Mouse (Mus musculus): ENCODE data around the gene Ndufb2. TPM values are rescaled to one million over a fixed set of nuclear protein-coding genes. Genes with fewer than 3 reads are reported as not detected.

The Ndufb2 gene
- 482 and 563 TPM in 2 replicates for polyA plus RNA-seq (2015; fragmentation: Nextera tagmentation; extraction: Ambion mirVana)

DNA sequence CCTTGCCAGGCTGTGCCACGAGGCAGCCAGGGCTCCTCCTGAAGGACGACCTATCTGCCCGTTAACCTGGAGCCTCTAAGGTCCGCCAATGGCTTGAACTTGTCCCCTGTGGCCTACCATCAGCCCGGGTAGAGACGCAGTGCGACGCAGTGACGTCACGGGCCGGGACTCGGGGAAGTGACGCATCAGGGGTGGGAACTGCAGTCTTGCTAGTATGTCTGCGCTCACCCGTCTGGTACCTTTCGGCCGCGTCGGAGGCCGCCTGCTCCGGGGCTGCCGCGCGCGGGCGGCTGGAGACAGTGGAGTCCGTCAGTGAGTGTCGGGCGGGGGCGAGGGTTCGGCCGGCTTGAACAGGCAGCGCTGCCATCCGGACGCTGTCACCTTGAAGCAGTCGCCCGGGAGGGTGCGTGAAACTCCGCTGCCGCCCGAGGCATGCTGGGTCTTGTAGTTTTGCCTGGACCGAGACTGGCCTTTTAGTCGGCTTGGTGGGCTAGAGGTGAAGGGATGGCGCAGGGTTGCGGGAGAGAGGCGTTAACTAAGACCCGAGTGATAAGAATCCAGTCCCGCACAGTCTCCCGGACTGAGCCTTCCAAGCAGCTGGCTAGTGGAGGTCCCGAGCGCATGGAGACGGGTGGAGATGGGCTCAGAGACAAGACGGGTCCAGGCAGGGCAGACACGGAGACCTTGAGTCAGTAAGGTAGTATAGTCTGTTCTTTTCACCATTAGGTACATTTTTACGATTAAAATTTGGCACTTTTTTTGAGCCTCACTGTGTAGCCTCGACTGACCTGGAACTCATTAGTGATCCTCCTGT is at the start of gene Ndufb2:
Ndufb2 (plus strand) TSS at position 174 of the 814 bp plus-strand sequence.
- peak within 1 kb of the TSS; percentile 97 for H3K27ac ChIP-seq (ENCODE audit: low read depth, low read length)
- peak; percentile 98 for ATAC-seq
- no peaks in the 10 kb centered on the region for H3K9me3 ChIP-seq (ENCODE audit: control insufficient read depth, low read length)
- H3K4me2 ChIP-seq (ENCODE audit: low read length), result peak within 1 kb of the TSS; percentile 84
- peaks cover 16% of the 10 kb centered on the region for H3K4me1 ChIP-seq (ENCODE audit: control insufficient read depth, insufficient read depth, low read depth, low read length)
- peak within 1 kb of the TSS; percentile 88 for H3K4me3 ChIP-seq (ENCODE audit: low read length)
- peak within 1 kb of the TSS; percentile 94 for H3K9ac ChIP-seq (ENCODE audit: low read depth, low read length)
- 0% methylated on average over 56 of the region's 56 CpGs for WGBS
- H3K27me3 ChIP-seq (replicated peaks; ENCODE audit: control insufficient read depth, insufficient read depth, low read length), result no peaks in the 10 kb centered on the region
- peaks cover 15% of the 10 kb centered on the region for H3K36me3 ChIP-seq (ENCODE audit: control insufficient read depth, insufficient read depth, low read length)

DNA sequence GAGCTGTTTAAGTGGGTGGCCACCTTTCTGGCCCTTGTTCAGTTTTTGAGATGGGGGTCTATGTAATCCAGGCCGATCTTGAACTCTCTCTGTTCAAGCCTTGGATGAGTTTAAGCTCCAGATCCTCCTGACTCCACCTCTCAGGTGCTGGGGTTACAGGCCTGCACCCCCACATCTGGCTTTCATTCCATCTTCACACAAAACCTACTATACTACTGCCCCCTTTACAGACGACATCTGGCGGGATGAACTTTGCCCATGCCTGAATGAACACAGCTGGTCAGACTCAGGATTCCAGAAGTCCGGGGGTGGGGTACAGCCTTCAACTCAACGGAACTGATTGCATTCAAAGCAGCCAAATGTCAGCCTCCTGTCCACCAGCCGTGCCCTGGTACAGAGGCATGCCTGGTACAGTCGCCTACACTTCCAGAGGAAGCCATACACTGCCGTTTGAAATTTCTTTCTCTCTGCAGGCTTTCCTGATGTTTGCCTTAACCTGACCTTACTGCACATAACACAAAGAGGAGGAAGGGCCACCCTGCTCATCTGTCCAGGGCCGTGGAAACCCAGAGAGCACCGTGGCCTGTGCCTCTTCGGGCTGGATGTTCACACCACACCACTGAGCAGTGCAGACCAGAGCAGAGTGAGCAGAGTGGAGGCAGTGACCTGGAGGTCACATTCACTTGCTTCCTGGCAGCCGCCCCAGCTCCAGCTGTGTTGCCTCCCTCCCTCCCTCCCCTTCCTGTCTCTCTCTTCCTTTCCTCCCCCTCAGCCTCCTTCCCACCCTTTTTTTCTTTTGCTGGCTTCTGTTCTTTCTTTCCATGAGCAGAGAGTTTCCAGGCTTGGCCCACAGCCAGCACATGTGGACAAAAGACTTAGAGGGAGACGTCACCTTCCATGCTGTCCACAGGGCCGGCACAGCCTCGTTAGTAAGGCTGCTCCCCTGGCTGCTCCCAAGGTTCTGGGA is 49.5 kb upstream of the Ndufb2 start:
- Histone ChIP-seq H3K4me2 (ENCODE audit: low read length) (peak overlapping the region; percentile 10; the same call in 1 of the 2 replicates), H3K27me3 (replicated peaks; ENCODE audit: control insufficient read depth, insufficient read depth, low read length) (no peaks in the 10 kb centered on the region), H3K36me3 (ENCODE audit: control insufficient read depth, insufficient read depth, low read length) (no peaks in the 10 kb centered on the region), H3K9me3 (ENCODE audit: control insufficient read depth, low read length) (no peaks in the 10 kb centered on the region), H3K4me1 (ENCODE audit: control insufficient read depth, insufficient read depth, low read depth, low read length) (peaks cover 49% of the 10 kb centered on the region), H3K4me3 (ENCODE audit: low read length) (no peak overlapping the region), H3K9ac (ENCODE audit: low read depth, low read length) (peak overlapping the region; percentile 35; the same call in 1 of the 2 replicates), H3K27ac (ENCODE audit: low read depth, low read length) (peak overlapping the region; percentile 29)
- ATAC-seq, result peak; percentile 84
- 14% methylated on average over 15 of the region's 15 CpGs for WGBS

DNA sequence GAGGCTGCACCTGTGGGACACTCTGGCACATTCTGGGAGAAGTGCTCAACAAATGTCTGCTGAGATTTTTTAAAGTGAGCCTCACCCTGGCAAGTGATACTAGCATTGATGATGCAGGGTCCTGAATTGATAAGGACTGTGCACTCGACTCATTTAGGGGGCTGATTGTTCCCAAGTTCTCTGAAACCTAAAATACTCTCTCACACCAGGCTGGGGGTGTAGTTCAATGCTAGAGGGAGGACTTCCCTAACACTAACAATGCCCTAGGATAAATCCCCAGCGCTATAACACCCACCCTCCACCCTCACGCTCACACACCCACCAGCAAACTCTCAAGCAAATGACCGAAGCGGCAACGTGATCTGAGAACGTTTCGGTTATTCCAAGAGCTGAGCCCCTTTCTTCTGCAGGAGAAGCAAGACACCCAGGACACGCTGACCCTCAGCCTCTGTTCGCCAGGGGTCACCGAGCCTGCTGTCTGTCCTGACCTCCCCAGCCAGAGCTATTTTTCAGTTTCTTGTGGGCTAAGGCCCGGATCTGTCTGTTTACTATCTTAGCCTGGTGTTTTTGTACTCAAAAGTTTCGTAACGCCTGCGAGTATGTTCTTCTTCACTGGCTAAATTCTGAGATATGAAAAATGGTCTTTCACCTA is 48.5 kb upstream of the Ndufb2 start:
- H3K4me2 ChIP-seq (ENCODE audit: low read length), result no peak overlapping the region
- ATAC-seq, result no peak

DNA sequence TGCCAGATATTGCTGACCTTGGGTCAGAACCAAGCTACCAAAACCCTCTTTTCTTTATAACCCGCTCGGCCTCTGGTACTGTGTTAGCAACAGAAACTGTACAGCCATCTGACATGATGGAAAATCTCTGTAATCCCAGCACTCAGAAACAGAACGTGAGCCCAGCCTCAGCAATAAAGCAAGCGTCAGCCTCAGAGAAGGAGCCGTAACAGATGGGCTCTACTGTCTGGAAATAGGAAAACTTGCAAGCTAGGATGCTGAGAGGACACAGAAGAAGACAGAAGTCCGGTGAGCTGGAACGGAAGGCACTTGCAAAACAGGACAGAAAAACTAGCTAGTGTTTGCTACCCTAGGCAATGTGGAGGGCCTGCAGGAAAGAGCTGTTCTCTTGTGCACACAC is 46.9 kb upstream of the Ndufb2 start:
- no peak for ATAC-seq
- H3K27me3 ChIP-seq (replicated peaks; ENCODE audit: control insufficient read depth, insufficient read depth, low read length), result no peaks in the 10 kb centered on the region
- no peak overlapping the region for H3K4me3 ChIP-seq (ENCODE audit: low read length)
- 83% methylated on average over 7 of the region's 7 CpGs for WGBS
- H3K27ac ChIP-seq (ENCODE audit: low read depth, low read length), result no peak overlapping the region
- H3K9ac ChIP-seq (ENCODE audit: low read depth, low read length), result no peak overlapping the region
- H3K4me2 ChIP-seq (ENCODE audit: low read length), result no peak overlapping the region
- no peaks in the 10 kb centered on the region for H3K36me3 ChIP-seq (ENCODE audit: control insufficient read depth, insufficient read depth, low read length)
- H3K4me1 ChIP-seq (ENCODE audit: control insufficient read depth, insufficient read depth, low read depth, low read length), result peaks cover 36% of the 10 kb centered on the region
- no peaks in the 10 kb centered on the region for H3K9me3 ChIP-seq (ENCODE audit: control insufficient read depth, low read length)

More for the DNA sequence above, 48.5 kb upstream of the Ndufb2 start:
- no peaks in the 10 kb centered on the region for H3K27me3 ChIP-seq (replicated peaks; ENCODE audit: control insufficient read depth, insufficient read depth, low read length)
- 24% methylated on average over 15 of the region's 15 CpGs for WGBS
- H3K4me1 ChIP-seq (ENCODE audit: control insufficient read depth, insufficient read depth, low read depth, low read length), result peaks cover 49% of the 10 kb centered on the region
- H3K9ac ChIP-seq (ENCODE audit: low read depth, low read length), result peak overlapping the region; percentile 35
- H3K9me3 ChIP-seq (ENCODE audit: control insufficient read depth, low read length), result no peaks in the 10 kb centered on the region
- H3K27ac ChIP-seq (ENCODE audit: low read depth, low read length), result peak overlapping the region; percentile 29
- no peak overlapping the region for H3K4me3 ChIP-seq (ENCODE audit: low read length)
- H3K36me3 ChIP-seq (ENCODE audit: control insufficient read depth, insufficient read depth, low read length), result no peaks in the 10 kb centered on the region

GRCm38 (mm10) chr6:39548030-39548429 is 44.3 kb upstream of the Ndufb2 start:
- 78% methylated on average over 5 of the region's 5 CpGs for WGBS
- Histone ChIP-seq H3K36me3 (ENCODE audit: control insufficient read depth, insufficient read depth, low read length) (no peaks in the 10 kb centered on the region), H3K9me3 (ENCODE audit: control insufficient read depth, low read length) (no peaks in the 10 kb centered on the region), H3K27me3 (replicated peaks; ENCODE audit: control insufficient read depth, insufficient read depth, low read length) (no peaks in the 10 kb centered on the region), H3K27ac (ENCODE audit: low read depth, low read length) (peak overlapping the region; percentile 54; the same call in 1 of the 2 replicates), H3K9ac (ENCODE audit: low read depth, low read length) (no peak overlapping the region), H3K4me3 (ENCODE audit: low read length) (no peak overlapping the region), H3K4me1 (ENCODE audit: control insufficient read depth, insufficient read depth, low read depth, low read length) (peaks cover 24% of the 10 kb centered on the region), H3K4me2 (ENCODE audit: low read length) (no peak overlapping the region)
- ATAC-seq, result peak; percentile 38; the same call in 1 of the 2 replicates

DNA sequence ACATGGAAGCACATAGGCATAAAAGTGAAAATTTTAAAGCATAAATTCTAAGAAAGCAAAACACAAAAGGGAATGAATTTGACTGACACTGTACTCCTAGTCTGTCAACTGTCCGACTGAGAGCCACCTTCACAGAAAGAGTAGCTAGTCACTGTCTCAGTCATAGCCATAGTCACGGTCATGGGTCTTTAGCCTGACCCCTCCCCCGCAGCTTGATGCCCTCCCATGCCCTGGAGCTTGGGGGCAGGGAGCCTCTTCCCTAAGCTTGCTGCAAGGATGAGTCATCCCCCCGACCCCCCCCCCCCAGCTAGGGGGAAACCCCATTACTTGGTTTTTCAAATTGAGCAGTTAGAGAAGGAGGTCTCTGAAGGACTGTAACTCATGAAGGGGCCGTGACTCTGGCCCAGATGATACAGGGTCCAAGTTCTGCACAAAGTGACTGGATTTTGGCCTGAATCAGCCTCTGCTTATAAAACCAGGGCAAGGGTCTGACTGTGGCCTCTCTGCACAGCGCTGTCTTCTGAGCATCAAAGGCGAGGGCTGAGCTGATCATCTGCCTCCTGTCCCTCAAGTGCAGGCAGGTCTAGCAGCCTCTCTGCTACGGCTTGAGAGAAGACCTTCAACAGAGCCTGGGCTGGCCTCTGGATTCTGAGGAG is 40.3 kb upstream of the Ndufb2 start:
- Histone ChIP-seq H3K27ac (ENCODE audit: low read depth, low read length) (no peak overlapping the region), H3K27me3 (replicated peaks; ENCODE audit: control insufficient read depth, insufficient read depth, low read length) (no peaks in the 10 kb centered on the region), H3K9me3 (ENCODE audit: control insufficient read depth, low read length) (no peaks in the 10 kb centered on the region), H3K9ac (ENCODE audit: low read depth, low read length) (no peak overlapping the region), H3K4me1 (ENCODE audit: control insufficient read depth, insufficient read depth, low read depth, low read length) (peaks cover 19% of the 10 kb centered on the region), H3K36me3 (ENCODE audit: control insufficient read depth, insufficient read depth, low read length) (no peaks in the 10 kb centered on the region), H3K4me2 (ENCODE audit: low read length) (no peak overlapping the region), H3K4me3 (ENCODE audit: low read length) (no peak overlapping the region)
- 58% methylated on average over 8 of the region's 8 CpGs for WGBS
- no peak for ATAC-seq

DNA sequence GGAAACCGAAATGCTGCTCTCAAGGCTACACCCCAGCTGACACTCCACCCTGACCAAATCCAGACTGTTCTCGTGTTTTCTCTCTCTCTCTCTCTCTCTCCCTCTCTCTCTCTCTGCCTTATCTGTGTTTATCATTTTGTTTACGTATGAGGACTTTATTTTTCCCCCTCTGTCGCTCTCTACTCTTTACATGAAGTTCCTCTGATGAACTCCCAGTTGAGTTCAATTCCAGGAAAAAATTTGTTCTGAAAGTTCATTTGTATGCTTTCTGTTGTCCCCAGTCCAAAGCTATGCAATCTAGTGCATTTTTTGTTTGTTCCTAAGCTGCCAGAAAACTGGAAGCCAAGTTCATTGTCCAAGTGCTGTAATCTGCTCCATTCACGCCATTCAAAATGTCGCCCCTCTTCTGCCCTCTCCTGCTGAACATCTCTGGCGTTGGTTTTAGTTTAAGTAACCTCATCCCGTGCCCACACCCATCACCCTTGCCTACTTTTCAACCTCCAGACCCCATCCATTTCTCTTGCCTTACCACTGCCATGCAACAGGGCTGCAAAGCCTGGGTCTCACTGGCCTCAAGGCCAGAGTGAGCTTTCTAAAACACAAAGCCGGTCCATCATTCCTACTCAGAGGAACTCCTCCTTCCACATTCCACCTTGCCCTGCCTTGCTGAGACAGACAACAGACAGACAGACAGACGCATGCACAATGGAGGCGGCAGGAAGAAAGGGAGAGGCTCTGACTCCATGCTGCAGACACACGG is 37.3 kb upstream of the Ndufb2 start:
- H3K4me3 ChIP-seq (ENCODE audit: low read length), result peak overlapping the region; percentile 66
- no peak overlapping the region for H3K27ac ChIP-seq (ENCODE audit: low read depth, low read length)
- no peaks in the 10 kb centered on the region for H3K9me3 ChIP-seq (ENCODE audit: control insufficient read depth, low read length)
- no peaks in the 10 kb centered on the region for H3K36me3 ChIP-seq (ENCODE audit: control insufficient read depth, insufficient read depth, low read length)
- peak overlapping the region; percentile 64 for H3K4me2 ChIP-seq (ENCODE audit: low read length)
- H3K27me3 ChIP-seq (replicated peaks; ENCODE audit: control insufficient read depth, insufficient read depth, low read length), result no peaks in the 10 kb centered on the region
- peaks cover 32% of the 10 kb centered on the region for H3K4me1 ChIP-seq (ENCODE audit: control insufficient read depth, insufficient read depth, low read depth, low read length)
- peak overlapping the region; percentile 42; the same call in 1 of the 2 replicates for H3K9ac ChIP-seq (ENCODE audit: low read depth, low read length)
- no peak for ATAC-seq
- 55% methylated on average over 12 of the region's 12 CpGs for WGBS

DNA sequence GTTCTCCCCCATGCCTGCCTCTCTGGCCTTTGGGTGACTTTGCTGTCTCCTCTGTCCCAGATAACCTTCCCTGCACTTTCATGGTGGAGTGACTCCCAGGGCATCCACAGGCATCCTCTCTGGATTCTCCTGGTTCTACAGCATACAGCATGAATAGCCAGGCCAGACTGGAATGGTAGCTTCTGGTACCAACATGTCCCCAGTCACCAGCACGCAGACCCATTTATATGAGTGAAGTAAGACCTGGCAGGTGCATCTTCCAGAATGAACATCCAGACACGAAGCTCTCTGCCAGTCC is 36.8 kb upstream of the Ndufb2 start:
- ATAC-seq, result no peak
- no peaks in the 10 kb centered on the region for H3K36me3 ChIP-seq (ENCODE audit: control insufficient read depth, insufficient read depth, low read length)
- H3K27ac ChIP-seq (ENCODE audit: low read depth, low read length), result no peak overlapping the region

More for the DNA sequence above, 36.8 kb upstream of the Ndufb2 start:
- Histone ChIP-seq H3K9me3 (ENCODE audit: control insufficient read depth, low read length) (no peaks in the 10 kb centered on the region), H3K4me2 (ENCODE audit: low read length) (peak overlapping the region; percentile 64), H3K4me3 (ENCODE audit: low read length) (peak overlapping the region; percentile 66), H3K9ac (ENCODE audit: low read depth, low read length) (peak overlapping the region; percentile 42), H3K27me3 (replicated peaks; ENCODE audit: control insufficient read depth, insufficient read depth, low read length) (no peaks in the 10 kb centered on the region), H3K4me1 (ENCODE audit: control insufficient read depth, insufficient read depth, low read depth, low read length) (peaks cover 32% of the 10 kb centered on the region)
- WGBS, result 41% methylated on average over 2 of the region's 2 CpGs

Data from hindbrain, embryonic 16.5 days (tissue).